Mouse (Mus musculus) brown adipose tissue, adult 24 weeks (tissue): Measurements from ENCODE around the gene Thsd7b. TPM values are rescaled to one million over a fixed set of nuclear protein-coding genes. Genes with fewer than 3 reads are reported as not detected.
"Not testable (repeated sequence)": the region's sequence is repeated elsewhere in the genome, so short reads cannot be mapped to it uniquely, and the experiment has no call there.

Experiments used
- H3K27ac ChIP-seq: fragments of 200-500 bp; replicated peaks from 2 replicates; pipeline ENCODE4 v1.5.1; 2012; ENCODE audit warnings: low read depth, mild to moderate bottlenecking, low read length
- H3K4me1 ChIP-seq: fragments of 200-500 bp; 2 replicates; pipeline ENCODE4 v1.6.1; 2012; ENCODE audit warnings: low read length, mixed read lengths; ENCODE audit not compliant: control insufficient read depth, insufficient read depth, insufficient read length
- H3K4me3 ChIP-seq: fragments of 200-500 bp; 2 replicates; pipeline ENCODE4 v1.5.1; 2012; ENCODE audit warnings: low read depth, mild to moderate bottlenecking, low read length, moderate library complexity; ENCODE audit not compliant: insufficient read depth
- polyA plus RNA-seq: library from polyadenylated mRNA; stranded (reverse); fragments of >200 nt; gene quantifications from 2 replicates; pipeline ENCODE4 v1.2.4, GENCODE M21; 2012; ENCODE audit not compliant: missing spikeins, insufficient read depth, insufficient read length

Gene Thsd7b
- polyA plus RNA-seq, 1 experiment, result not detected

DNA sequence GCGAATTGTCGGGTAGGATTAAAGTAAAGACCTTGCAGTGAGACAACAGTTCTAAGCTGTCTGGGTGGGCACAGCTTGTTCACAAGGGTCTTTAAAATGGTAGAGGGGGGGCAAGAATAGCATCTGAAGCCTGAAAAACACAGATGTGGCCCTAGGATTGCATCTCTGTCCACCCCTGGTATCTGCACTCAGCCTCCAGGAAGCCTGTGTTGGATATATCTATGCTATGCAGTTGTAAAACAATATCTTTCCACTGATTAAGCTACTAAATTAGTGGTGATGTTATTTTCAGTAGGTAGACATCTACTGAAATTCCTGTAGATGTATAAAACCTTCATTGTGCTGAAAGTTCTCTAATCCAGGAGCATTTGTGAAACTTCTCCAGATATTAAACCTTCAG is 840.4 kb downstream of the Thsd7b start:
- Histone ChIP-seq H3K4me1 (no peaks in the 10 kb centered on the region), H3K4me3 (no peak overlapping the region), H3K27ac (no peak overlapping the region)

DNA sequence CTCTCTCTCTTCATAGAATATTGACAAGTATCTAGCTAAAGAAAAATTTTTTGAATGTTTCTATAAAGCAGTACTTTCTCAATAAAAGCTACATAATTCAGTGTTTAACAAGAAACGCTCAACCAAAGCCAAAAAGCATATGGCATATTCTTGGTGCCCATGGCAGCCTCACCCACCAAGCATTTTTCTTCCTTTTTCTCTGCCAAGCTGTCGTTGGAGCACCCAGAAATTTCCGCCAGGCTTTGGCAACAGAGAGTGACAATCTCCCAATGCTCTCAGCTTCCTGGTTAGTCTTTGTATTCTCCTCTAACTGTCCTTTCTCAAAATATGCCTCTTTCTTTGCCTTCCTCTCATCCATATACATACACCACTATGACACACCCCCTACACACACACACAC is 857.8 kb downstream of the Thsd7b start:
- no peaks in the 10 kb centered on the region for H3K4me1 ChIP-seq
- H3K27ac ChIP-seq, result no peak overlapping the region

DNA sequence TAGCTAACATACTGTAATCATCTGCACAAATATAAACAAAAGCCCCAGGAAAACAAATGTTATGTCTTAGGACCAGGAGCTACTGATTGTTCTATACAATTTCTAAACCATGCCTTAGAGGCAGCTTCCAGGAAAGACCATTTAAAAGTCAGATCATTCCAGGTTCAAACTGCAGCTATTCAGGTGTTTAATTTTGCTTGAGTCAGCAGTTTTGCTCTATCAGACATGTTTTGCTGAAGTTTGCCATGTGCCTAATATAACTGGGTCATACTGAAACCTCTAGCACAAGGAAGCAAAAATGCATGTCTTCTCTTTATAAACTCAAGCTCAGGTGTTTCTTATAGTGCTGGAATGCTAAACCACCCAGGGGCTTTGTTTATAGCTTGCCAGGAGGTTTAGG is 893.1 kb downstream of the Thsd7b start:
- no peak overlapping the region for H3K27ac ChIP-seq
- H3K4me1 ChIP-seq, result no peaks in the 10 kb centered on the region
- no peak overlapping the region for H3K4me3 ChIP-seq

More for the DNA sequence above, 857.8 kb downstream of the Thsd7b start:
- H3K4me3 ChIP-seq, result no peak overlapping the region

DNA sequence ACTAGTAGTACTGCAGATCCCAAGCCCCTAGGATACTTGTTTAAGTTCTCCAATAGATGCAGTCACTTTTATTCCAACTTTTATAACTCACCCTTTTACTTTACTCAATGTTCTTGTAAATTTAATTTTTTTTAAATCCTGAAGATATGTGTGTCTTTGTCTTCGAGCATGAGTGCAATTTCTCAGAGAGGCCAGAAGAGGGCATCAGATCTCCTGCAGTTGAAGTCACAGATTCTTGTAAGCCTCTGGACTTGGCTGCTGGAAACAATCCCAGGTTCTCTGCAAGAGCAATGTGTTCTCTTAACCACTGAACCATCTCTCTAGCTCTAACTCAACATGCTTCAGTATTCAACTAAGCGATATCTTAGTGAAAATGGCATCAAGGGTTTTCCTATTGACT is 894.2 kb downstream of the Thsd7b start:
- Histone ChIP-seq H3K4me1 (no peaks in the 10 kb centered on the region), H3K27ac (no peak overlapping the region), H3K4me3 (no peak overlapping the region)

DNA sequence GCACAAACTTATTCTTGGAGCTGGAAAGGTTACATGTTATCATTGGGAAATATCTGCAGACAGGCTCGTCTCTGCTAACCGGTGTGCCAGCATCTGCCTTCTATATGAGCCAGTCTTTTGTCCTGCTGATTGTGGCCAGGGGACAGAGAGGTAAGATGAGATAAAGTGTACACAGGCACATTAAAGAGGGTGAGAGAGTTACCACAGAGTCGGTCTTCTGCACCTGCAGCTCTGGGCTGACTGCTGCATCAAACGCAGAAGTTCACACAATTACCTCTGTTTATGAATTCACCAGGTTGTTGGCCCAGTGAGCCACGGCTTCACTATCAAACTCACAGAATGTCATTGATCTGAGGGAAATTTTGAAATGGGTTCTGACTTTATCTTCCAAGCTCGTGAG is 896.8 kb downstream of the Thsd7b start:
- Histone ChIP-seq H3K4me3 (no peak overlapping the region), H3K27ac (no peak overlapping the region), H3K4me1 (no peaks in the 10 kb centered on the region)

DNA sequence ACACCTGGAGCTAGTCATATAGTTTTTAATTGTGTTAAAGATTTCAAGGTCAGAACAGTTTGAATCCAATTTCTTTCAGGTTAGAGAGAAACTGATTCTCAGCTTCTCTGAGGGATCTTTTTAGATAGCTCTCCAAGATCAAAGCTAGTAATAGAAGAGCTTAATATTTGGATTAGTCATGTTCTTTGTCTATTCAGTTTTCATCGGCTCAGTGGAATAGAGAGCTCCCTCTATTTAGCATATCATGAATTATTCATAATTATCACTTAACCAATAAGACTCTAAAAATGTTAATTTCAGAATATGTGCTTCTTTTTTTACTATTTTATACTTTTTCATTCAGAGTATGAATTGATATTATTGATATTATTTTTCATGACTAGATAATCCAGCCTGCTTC is 897.2 kb downstream of the Thsd7b start:
- no peak overlapping the region for H3K4me3 ChIP-seq

DNA sequence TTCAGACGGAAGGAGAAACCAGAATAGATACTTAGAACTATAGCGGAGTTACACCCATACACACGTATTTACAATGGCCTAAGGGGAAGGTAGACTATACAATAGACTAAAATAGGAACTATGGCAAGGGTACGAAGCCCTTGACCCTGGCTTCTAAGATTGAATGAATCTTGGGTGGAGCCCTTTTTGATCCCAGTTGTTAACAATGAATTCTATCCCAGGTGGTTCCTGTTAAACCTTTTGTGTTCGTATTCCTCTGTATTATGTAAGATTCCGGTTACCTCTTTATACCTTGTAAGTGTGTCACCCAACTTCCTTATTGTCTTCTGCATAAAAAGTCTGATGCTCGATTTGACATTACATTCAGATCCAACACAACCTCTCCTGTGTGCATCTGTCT is 913.7 kb downstream of the Thsd7b start:
- not testable (repeated sequence) for H3K27ac ChIP-seq, H3K4me3 ChIP-seq, H3K4me1 ChIP-seq

More for the DNA sequence above, 897.2 kb downstream of the Thsd7b start:
- no peak overlapping the region for H3K27ac ChIP-seq
- no peaks in the 10 kb centered on the region for H3K4me1 ChIP-seq

DNA sequence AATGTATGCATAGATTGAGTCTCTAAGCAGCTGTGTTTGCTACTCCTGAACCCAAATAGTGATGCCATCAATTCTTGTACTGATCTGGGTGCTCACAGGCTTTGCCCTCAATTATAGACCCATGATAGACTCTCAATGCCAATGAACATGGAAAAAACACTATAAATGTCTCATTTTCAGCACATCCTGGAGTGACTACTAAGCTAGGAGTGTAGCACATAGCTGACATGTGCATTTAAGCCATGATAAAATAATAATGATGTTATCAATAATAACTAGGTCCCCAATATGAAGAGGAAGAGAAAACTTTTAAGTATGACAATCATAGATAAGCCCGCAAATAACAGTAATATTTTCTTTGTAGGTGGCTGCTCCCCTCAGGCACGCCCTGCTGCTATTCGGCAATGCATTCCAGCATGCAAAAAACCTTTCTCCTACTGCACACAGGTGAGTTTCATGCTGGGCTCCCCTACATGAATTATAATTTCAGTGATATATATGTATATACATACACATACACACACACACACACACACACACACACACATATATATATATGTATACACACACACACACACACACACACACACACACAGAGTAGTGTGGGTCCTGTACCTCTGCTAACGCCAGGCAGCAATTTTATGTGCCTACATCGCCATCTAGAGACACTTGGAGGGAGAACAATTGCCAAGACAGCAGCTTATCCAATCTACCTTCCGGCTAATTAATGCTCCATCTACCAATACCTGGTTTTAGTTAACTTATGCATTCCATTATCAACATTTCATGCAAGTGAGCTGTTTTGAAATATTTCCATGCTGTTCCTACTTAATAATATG is 919.3 kb downstream of the Thsd7b start:
- no peak overlapping the region for H3K27ac ChIP-seq

DNA sequence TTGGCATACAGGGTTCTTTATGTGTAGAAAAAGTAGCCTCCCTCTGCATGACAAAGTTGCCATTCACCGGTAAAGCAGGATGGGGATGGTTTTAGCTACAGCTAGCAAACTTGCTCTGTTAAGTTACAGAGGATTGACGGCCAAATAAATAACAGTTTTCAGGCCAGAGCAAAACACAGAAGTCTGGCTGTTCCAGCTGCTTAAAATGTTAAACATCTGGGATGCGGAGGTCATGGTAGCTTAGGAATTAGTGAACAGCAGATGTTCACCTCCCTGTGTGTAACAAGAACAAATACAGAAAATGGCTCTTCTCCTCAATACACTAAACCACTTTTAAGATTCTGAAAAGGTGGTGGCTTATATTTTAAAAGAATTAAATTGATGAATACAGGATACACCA is 944.3 kb downstream of the Thsd7b start:
- no peak overlapping the region for H3K27ac ChIP-seq
- H3K4me3 ChIP-seq, result no peak overlapping the region
- H3K4me1 ChIP-seq, result no peaks in the 10 kb centered on the region

More for the DNA sequence above, 919.3 kb downstream of the Thsd7b start:
- no peaks in the 10 kb centered on the region for H3K4me1 ChIP-seq
- H3K4me3 ChIP-seq, result no peak overlapping the region

DNA sequence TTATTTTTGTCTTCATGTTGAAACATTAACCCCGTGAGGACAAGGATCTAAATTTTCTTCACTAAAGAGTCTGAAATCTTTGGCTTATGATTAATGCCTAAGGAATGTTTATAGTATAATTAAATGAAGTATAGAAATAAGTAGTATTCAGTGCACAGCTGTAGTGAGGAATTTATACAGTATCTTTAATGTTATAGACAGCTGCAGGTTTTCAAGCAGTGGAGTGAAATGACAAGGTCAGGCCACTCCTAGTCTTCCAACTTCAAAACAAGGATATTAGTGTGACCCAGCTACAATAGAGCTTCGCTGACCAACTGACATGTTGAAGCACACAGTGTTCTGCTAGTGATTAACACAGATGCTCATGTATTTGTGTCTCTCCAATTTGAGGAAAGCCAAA is 949.8 kb downstream of the Thsd7b start:
- Histone ChIP-seq H3K4me1 (no peaks in the 10 kb centered on the region), H3K27ac (no peak overlapping the region), H3K4me3 (no peak overlapping the region)

DNA sequence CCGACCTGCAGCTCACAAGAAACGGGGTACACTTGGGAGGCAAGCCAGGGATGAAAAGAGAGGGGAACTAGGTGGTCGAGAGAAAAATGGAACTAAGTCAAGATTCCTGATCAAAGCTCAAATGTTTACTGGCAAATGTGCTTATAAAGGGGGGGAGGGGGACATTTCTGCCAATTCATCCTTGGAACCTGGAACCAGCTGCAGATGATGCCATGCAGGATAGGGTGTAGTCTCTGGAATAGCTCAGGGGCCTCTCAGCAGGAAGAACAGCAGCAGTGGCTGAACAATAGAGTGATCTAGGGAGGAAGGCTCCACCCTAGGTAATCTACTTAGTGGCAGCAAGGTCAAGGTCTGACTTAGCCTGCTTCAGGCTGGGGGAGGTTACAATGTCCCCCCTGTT is 972.5 kb downstream of the Thsd7b start:
- no peak overlapping the region for H3K4me3 ChIP-seq
- H3K27ac ChIP-seq, result no peak overlapping the region
- no peaks in the 10 kb centered on the region for H3K4me1 ChIP-seq

DNA sequence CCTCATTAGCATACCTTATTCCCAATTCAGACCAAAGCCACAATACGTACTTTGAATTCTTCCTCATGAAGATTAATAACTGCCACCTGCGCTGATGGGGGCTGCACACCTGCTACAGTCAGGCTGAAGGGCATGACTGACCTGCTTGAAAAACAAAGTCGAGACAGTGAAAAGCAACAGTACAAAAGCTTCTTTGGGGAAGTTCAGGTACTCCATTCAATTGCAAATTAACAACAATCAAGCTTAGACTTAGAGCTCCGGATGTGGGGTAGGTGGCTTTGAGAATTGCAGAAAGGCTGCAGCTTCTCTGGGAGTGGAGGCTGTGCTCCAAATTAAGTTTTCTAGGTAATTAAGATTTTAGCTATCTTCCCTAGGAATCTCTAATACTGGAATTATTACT is 973.2 kb downstream of the Thsd7b start:
- not testable (repeated sequence) for H3K27ac ChIP-seq, H3K4me3 ChIP-seq, H3K4me1 ChIP-seq

DNA sequence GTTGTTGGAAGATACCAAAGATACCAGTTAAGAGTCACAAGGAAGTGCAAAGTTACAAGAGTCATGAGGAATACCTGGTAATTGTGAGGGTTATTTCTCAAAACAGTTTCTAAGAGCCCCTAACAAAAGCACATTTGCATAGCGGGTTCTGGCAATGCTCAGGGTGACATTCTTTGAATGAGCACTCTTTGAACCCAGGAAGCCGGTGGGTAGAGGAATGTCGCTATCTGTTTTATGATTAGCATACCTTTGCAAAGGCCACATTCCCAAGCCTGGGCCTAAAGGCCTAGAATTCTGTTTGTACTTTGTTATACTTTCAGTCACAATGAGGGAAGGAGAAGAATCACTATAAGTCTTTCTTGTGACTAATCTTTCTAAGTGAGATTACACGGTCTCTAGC is 973.8 kb downstream of the Thsd7b start:
- H3K4me3 ChIP-seq, H3K4me1 ChIP-seq, H3K27ac ChIP-seq: not testable (repeated sequence)

DNA sequence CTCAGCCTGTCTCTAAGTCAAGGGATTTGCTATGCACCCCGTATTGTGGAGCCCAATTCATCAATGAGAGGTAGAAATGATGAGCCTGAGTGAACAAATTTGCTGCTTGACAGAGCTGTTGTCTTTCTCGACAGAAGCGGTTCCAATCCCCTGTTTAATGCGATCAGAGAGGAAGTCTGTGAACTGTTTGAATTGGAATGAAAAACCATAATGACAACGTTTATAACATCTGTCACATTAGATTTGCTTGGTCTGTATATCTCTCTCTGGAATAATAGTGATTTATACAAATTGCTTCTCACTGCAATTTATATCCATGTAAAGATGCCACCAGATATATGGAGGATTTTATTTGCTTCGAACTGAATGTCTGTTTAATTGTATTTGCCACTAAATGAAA is 988.9 kb downstream of the Thsd7b start:
- Histone ChIP-seq H3K27ac (no peak overlapping the region), H3K4me1 (no peaks in the 10 kb centered on the region), H3K4me3 (no peak overlapping the region)
